Mouse (Mus musculus) heart, embryonic 14.5 days (tissue): Measurements from ENCODE around the gene Kcnc2. TPM values are rescaled to one million over a fixed set of nuclear protein-coding genes. Genes with fewer than 3 reads are reported as not detected.

ENCODE experiments used
- ATAC-seq: fragments of 200-750 bp; cut with Nextera tagmentation; 2 replicates; pipeline ENCODE4 v1.8.0; 2017; ENCODE audit warnings: low read depth, moderate TSS enrichment; ENCODE audit not compliant: insufficient number of reproducible peaks, insufficient read depth, low FRiP score
- H3K27ac ChIP-seq, 2 experiments: fragments of 200-500 bp in 1 of 2; fragments of 300-500 bp in 1 of 2; sonication (generic) in 1 of 2; replicated peaks in 1 of 2; 2 replicates each; pipeline ENCODE4 v1.5.1; 2012 to 2014; ENCODE audit warnings: low read depth in 2 of 2, low read length in 2 of 2, control low read depth in 1 of 2, mild to moderate bottlenecking in 1 of 2, mixed read lengths in 1 of 2; ENCODE audit not compliant: control insufficient read depth in 1 of 2, insufficient read depth in 1 of 2
- H3K27me3 ChIP-seq: fragments of 300-500 bp; sonication (generic); 2 replicates; pipeline ENCODE4 v1.6.1; 2014; ENCODE audit warnings: mild to moderate bottlenecking, low read length, control low read depth; ENCODE audit not compliant: control insufficient read depth, insufficient read depth
- H3K36me3 ChIP-seq: fragments of 300-500 bp; sonication (generic); 2 replicates; pipeline ENCODE4 v1.6.1; 2014; ENCODE audit warnings: mild to moderate bottlenecking, control low read depth, low read length, mixed read lengths; ENCODE audit not compliant: control insufficient read depth, insufficient read depth
- H3K4me1 ChIP-seq, 2 experiments: fragments of 200-500 bp in 1 of 2; fragments of 300-500 bp in 1 of 2; sonication (generic) in 1 of 2; 2 replicates each; pipeline ENCODE4 v1.6.1; 2012 to 2014; ENCODE audit warnings: low read length in 2 of 2, control low read depth in 1 of 2, mixed read lengths in 1 of 2; ENCODE audit not compliant: control insufficient read depth in 2 of 2, insufficient read depth in 2 of 2
- H3K4me2 ChIP-seq: fragments of 300-500 bp; sonication (generic); 2 replicates; pipeline ENCODE4 v1.6.1; 2014; ENCODE audit warnings: mild to moderate bottlenecking, low read length
- H3K4me3 ChIP-seq, 2 experiments: fragments of 200-500 bp in 1 of 2; fragments of 300-500 bp in 1 of 2; sonication (generic) in 1 of 2; 2 replicates each; pipeline ENCODE4 v1.5.1; 2012 to 2014; ENCODE audit warnings: low read length in 2 of 2, mild to moderate bottlenecking in 2 of 2, control low read depth in 1 of 2, low read depth in 1 of 2, moderate library complexity in 1 of 2; ENCODE audit not compliant: control insufficient read depth in 1 of 2, insufficient read depth in 1 of 2
- H3K9ac ChIP-seq: fragments of 300-500 bp; sonication (generic); 2 replicates; pipeline ENCODE4 v1.6.1; 2014; ENCODE audit warnings: mild to moderate bottlenecking, low read length
- H3K9me3 ChIP-seq: fragments of 300-500 bp; sonication (generic); 2 replicates; pipeline ENCODE4 v1.6.1; 2016; ENCODE audit warnings: low read length, control low read depth; ENCODE audit not compliant: control insufficient read depth
- WGBS: fragments of 180-500 bp; shearing (Covaris S2); extraction: QIAGEN DNeasy Blood & Tissue Kit; methylation state at CpG from one replicate; pipeline ENCODE4 v1.1.7; 2014; 5-methylcytosine and 5-hydroxymethylcytosine counted together
- polyA plus RNA-seq: library from polyadenylated mRNA; unstranded; fragments of >200 nt; fragmentation: Nextera tagmentation; extraction: Ambion mirVana; gene quantifications from 2 replicates; pipeline ENCODE4 v1.2.1, GENCODE M21; 2014

Kcnc2 gene
- polyA plus RNA-seq, 1 experiment from 2014 or later = 1.4 TPM

GRCm38 (mm10) chr10:112269481-112269880 lies 1.4 kb upstream of the Kcnc2 start:
- Histone ChIP-seq H3K27me3 (peaks cover 27% of the 10 kb centered on the region), H3K4me3 (peak overlapping the region in 1 of 2 experiments; percentile 46; a peak in 1 of 4 replicates), H3K4me2 (peak overlapping the region; percentile 91), H3K27ac (no peak overlapping the region), H3K36me3 (no peaks in the 10 kb centered on the region), H3K4me1 (peaks cover 8 to 10% of the 10 kb centered on the region in 2 experiments; a peak in 2 of 4 replicates), H3K9ac (0 out of 2 replicates have a peak overlapping the region, but pooled peaks have one; percentile 66), H3K9me3 (no peaks in the 10 kb centered on the region)
- WGBS = 64% methylated on average over 3 of the region's 3 CpGs
- no peak for ATAC-seq

- 2% methylated on average over 43 of the region's 43 CpGs for WGBS
- no peaks in the 10 kb centered on the region for H3K36me3 ChIP-seq
- peak overlapping the region; percentile 91 for H3K4me2 ChIP-seq
- H3K9ac ChIP-seq = peak overlapping the region; percentile 66
- H3K27ac ChIP-seq = no peak overlapping the region
- H3K9me3 ChIP-seq = no peaks in the 10 kb centered on the region
- peak; percentile 49; the same call in 1 of the 2 replicates for ATAC-seq
- H3K4me3 ChIP-seq = peak overlapping the region; percentile 46 to 47
- H3K4me1 ChIP-seq = peaks cover 8 to 10% of the 10 kb centered on the region in 2 experiments; a peak in 2 of 4 replicates
- H3K27me3 ChIP-seq = peaks cover 27% of the 10 kb centered on the region
Observed at GRCm38 (mm10) chr10:112269939-112270781, 761 bp upstream of the Kcnc2 start.

- Histone ChIP-seq H3K4me2 (peak overlapping the region; percentile 91), H3K27ac (no peak overlapping the region), H3K4me1 (peaks cover 8 to 10% of the 10 kb centered on the region in 2 experiments; a peak in 2 of 4 replicates), H3K9me3 (no peaks in the 10 kb centered on the region), H3K9ac (peak overlapping the region; percentile 51; the same call in 1 of the 2 replicates), H3K4me3 (peak overlapping the region; percentile 46 to 47), H3K27me3 (peaks cover 27% of the 10 kb centered on the region), H3K36me3 (no peaks in the 10 kb centered on the region)
- ATAC-seq = no peak; the same call in 1 of the 2 replicates
- under 1% methylated on average over 36 of the region's 36 CpGs for whole genome bisulfite sequencing
Observed at GRCm38 (mm10) chr10:112271803-112272165, 863 bp downstream of the Kcnc2 start.

GRCm38 (mm10) chr10:112272171-112272570 lies 1.2 kb downstream of the Kcnc2 start:
- H3K27ac ChIP-seq = no peak overlapping the region
- no peak for ATAC-seq
- 11% methylated on average over 14 of the region's 14 CpGs for WGBS

GRCm38 (mm10) chr10:112277996-112278395 lies 7.1 kb downstream of the Kcnc2 start:
- Histone ChIP-seq H3K4me2 (no peak overlapping the region), H3K4me3 (no peak overlapping the region), H3K36me3 (no peaks in the 10 kb centered on the region), H3K4me1 (no peaks in the 10 kb centered on the region), H3K9ac (no peak overlapping the region), H3K27ac (no peak overlapping the region), H3K27me3 (no peaks in the 10 kb centered on the region), H3K9me3 (no peaks in the 10 kb centered on the region)
- 88% methylated on average over 3 of the region's 3 CpGs for WGBS
- ATAC-seq = no peak

More at GRCm38 (mm10) chr10:112272171-112272570, 1.2 kb downstream of the Kcnc2 start:
- peak overlapping the region; percentile 91 for H3K4me2 ChIP-seq
- H3K36me3 ChIP-seq = no peaks in the 10 kb centered on the region
- H3K4me3 ChIP-seq = peak overlapping the region; percentile 46 to 47
- H3K9me3 ChIP-seq = no peaks in the 10 kb centered on the region
- H3K27me3 ChIP-seq = peaks cover 27% of the 10 kb centered on the region
- peak overlapping the region; percentile 51; the same call in 1 of the 2 replicates for H3K9ac ChIP-seq
- peaks cover 8 to 10% of the 10 kb centered on the region in 2 experiments; a peak in 2 of 4 replicates for H3K4me1 ChIP-seq

- H3K4me1 ChIP-seq = no peaks in the 10 kb centered on the region
- WGBS = 39% methylated on average over 11 of the region's 11 CpGs
- H3K27me3 ChIP-seq = no peaks in the 10 kb centered on the region
- ATAC-seq = no peak
- H3K9me3 ChIP-seq = no peaks in the 10 kb centered on the region
- H3K27ac ChIP-seq = no peak overlapping the region
- no peaks in the 10 kb centered on the region for H3K36me3 ChIP-seq
- H3K4me2 ChIP-seq = no peak overlapping the region
- H3K9ac ChIP-seq = no peak overlapping the region
- H3K4me3 ChIP-seq = no peak overlapping the region
Observed at GRCm38 (mm10) chr10:112315136-112315535, 44.2 kb downstream of the Kcnc2 start.

- no peak for ATAC-seq
- no peak overlapping the region for H3K4me3 ChIP-seq
Observed at GRCm38 (mm10) chr10:112317783-112318182, 46.9 kb downstream of the Kcnc2 start.

More at GRCm38 (mm10) chr10:112317783-112318182, 46.9 kb downstream of the Kcnc2 start:
- 63% methylated on average over 1 of the region's 1 CpGs for WGBS
- no peaks in the 10 kb centered on the region for H3K4me1 ChIP-seq
- no peak overlapping the region for H3K4me2 ChIP-seq
- no peaks in the 10 kb centered on the region for H3K9me3 ChIP-seq
- H3K36me3 ChIP-seq = no peaks in the 10 kb centered on the region
- H3K27ac ChIP-seq = no peak overlapping the region
- H3K27me3 ChIP-seq = no peaks in the 10 kb centered on the region
- no peak overlapping the region for H3K9ac ChIP-seq
